Mouse (Mus musculus): ENCODE measurements around the gene Selenbp1. TPM values are rescaled to one million over a fixed set of nuclear protein-coding genes. Genes with fewer than 3 reads are reported as not detected.
A peak's percentile ranks its signal among the peaks of the same experiment; 100 is the strongest.

Selenbp1 gene
- polyA plus RNA-seq, 1 experiment, result 4.5 TPM

DNA sequence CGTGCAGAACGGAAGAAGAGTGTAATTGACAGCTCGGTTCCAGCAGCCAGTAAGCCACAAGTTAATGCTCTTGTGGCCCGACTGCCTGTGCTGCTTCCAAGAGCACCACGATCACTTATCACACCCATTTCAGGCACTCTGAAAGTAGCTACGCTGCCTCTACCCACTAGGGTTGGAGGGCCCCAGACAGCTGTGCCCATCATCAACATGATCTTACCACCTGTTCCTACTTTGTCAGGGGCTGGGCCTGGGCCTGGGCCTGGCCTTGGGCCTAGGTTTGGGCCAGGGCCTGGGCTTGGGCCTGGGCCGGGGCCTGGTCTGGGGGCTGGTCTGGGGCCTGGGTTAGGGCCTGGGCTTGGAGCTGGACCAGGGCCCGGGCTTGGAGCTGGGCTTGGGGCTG, 25.4 kb downstream of the Selenbp1 start:
- Histone ChIP-seq H3K27ac (ENCODE audit: insufficient read depth, low read length) (no peak overlapping the region), H3K4me1 (ENCODE audit: control insufficient read depth, insufficient read depth, low read length) (peaks cover 4% of the 10 kb centered on the region; the same call in 1 of the 2 replicates), H3K4me3 (ENCODE audit: insufficient read depth, low read length) (no peak overlapping the region)
- TF ChIP-seq CTCF (IDR thresholded peaks at IDR 0.05; ENCODE audit: borderline replicate concordance, insufficient read depth, low read length), result no peak
- no peak for TF ChIP-seq POLR2A (IDR thresholded peaks at IDR 0.05; ENCODE audit: low read depth, low read length)

DNA sequence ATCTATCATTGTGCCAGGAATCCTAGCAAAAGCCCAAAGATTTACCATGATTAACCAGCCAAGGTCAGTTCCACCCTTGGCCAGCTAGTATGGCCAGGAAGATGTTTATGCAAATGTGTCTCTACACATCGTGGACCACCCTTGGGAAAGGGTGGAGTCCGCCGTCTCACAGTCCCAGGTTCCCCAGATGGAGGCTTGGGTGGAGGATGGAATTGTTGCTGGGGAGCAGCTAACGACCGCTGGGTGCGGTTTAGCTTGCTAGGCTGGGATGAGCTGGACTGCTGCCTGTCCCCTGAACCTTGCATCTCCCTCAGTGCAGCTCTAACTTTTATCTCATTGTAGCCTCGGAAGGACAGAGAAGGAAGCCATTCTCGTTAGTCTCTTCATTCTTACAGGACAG, 27.0 kb downstream of the Selenbp1 start:
- no peak; the same call in 1 of the 2 replicates for TF ChIP-seq POLR2A (IDR thresholded peaks at IDR 0.05; ENCODE audit: low read depth, low read length)
- no peak for TF ChIP-seq CTCF (IDR thresholded peaks at IDR 0.05; ENCODE audit: borderline replicate concordance, insufficient read depth, low read length)
- H3K4me1 ChIP-seq (ENCODE audit: control insufficient read depth, insufficient read depth, low read length), result peaks cover 3% of the 10 kb centered on the region; the same call in 1 of the 2 replicates
- no peak overlapping the region for H3K27ac ChIP-seq (ENCODE audit: insufficient read depth, low read length)
- no peak overlapping the region for H3K4me3 ChIP-seq (ENCODE audit: insufficient read depth, low read length)

DNA sequence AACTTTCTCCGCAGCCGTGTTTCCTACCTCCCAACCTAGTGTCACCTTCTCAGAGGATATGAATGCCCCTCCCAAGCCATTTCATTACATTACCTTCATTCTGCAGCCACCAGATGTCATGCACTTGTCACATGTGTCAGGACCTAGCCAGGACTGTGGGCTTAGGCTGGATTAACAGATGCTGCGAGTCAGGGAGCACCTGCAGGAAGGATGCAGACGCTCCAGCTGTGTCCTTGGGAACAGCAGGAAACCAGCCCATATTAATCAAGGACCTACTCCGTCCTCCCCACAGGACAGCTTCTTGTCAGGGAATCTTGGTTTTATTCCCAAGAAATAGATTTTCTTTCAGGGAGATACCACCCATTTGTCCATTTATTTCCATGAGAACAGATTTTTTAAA, 27.5 kb downstream of the Selenbp1 start:
- no peak overlapping the region for H3K27ac ChIP-seq (ENCODE audit: insufficient read depth, low read length)
- no peak for TF ChIP-seq CTCF (IDR thresholded peaks at IDR 0.05; ENCODE audit: borderline replicate concordance, insufficient read depth, low read length)
- peak; percentile 23; the same call in 1 of the 2 replicates for TF ChIP-seq POLR2A (IDR thresholded peaks at IDR 0.05; ENCODE audit: low read depth, low read length)
- no peak overlapping the region for H3K4me3 ChIP-seq (ENCODE audit: insufficient read depth, low read length)
- no peaks in the 10 kb centered on the region for H3K4me1 ChIP-seq (ENCODE audit: control insufficient read depth, insufficient read depth, low read length)

DNA sequence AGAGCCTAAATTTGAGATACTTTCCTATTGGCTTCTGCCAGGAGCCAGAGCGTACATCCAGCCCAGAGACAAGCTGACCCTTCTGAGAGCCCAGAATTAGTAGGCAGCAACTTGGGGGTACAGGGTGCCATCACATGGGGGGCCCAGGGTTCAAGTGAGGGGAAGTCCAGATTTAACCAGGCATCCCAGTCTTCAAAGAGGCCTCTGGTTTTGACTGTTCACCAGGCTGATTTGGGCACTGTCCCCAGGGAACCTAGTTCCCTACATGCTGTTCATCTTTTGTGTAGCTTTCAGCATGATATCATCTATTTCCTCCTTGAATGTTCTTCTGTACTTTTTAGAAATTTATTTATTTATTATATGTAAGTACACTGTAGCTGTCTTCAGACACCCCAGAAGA, 32.1 kb downstream of the Selenbp1 start:
- H3K27ac ChIP-seq (ENCODE audit: insufficient read depth, low read length), result no peak overlapping the region
- TF ChIP-seq CTCF (IDR thresholded peaks at IDR 0.05; ENCODE audit: borderline replicate concordance, insufficient read depth, low read length) (no peak), POLR2A (IDR thresholded peaks at IDR 0.05; ENCODE audit: low read depth, low read length) (no peak)
- no peak overlapping the region for H3K4me3 ChIP-seq (ENCODE audit: insufficient read depth, low read length)
- no peaks in the 10 kb centered on the region for H3K4me1 ChIP-seq (ENCODE audit: control insufficient read depth, insufficient read depth, low read length)

DNA sequence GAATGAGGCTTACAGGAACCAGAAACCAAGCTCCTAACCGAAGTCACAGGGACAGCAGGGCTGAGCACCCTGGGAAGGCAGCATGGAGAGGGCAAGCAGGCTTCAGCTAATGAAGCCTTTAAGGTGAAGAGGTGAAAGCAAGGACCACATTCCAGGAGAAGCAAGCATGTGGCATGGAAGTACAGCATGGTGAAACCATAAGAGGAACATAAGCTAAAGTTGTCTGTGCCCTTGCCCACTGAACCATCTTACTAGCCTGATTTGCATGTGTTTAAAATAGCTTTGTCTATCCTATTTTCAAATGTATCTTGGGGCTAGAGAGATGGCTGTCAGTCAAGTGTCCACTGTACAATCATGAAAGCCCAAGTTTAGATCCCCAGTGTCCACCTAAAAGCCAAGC, 33.0 kb downstream of the Selenbp1 start:
- Histone ChIP-seq H3K27ac (ENCODE audit: insufficient read depth, low read length) (no peak overlapping the region), H3K4me1 (ENCODE audit: control insufficient read depth, insufficient read depth, low read length) (no peaks in the 10 kb centered on the region), H3K4me3 (ENCODE audit: insufficient read depth, low read length) (no peak overlapping the region)
- TF ChIP-seq CTCF (IDR thresholded peaks at IDR 0.05; ENCODE audit: borderline replicate concordance, insufficient read depth, low read length) (no peak), POLR2A (IDR thresholded peaks at IDR 0.05; ENCODE audit: low read depth, low read length) (no peak)

DNA sequence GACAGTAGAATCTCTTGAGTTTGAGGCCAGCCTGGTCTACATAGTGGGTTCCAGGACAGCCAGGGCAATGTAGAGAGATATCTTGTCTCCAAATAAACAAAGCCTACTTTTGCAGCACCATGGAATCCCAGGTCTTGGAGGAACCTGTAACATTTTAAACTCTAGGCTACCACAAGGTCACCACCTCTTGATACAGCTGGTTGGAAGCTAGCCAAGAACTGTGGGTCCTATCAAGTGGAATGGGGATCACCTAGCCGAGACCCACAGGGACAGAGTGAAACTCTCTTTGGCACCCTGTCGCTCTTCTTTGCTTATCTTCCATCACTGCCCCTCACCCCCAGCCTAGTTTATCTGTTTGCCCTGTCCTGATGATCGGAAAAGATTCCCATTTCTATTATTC, 39.7 kb downstream of the Selenbp1 start:
- no peak for TF ChIP-seq CTCF (IDR thresholded peaks at IDR 0.05; ENCODE audit: borderline replicate concordance, insufficient read depth, low read length)
- TF ChIP-seq POLR2A (IDR thresholded peaks at IDR 0.05; ENCODE audit: low read depth, low read length), result no peak
- Histone ChIP-seq H3K4me1 (ENCODE audit: control insufficient read depth, insufficient read depth, low read length) (no peaks in the 10 kb centered on the region; the same call in 1 of the 2 replicates), H3K4me3 (ENCODE audit: insufficient read depth, low read length) (no peak overlapping the region), H3K27ac (ENCODE audit: insufficient read depth, low read length) (no peak overlapping the region)

DNA sequence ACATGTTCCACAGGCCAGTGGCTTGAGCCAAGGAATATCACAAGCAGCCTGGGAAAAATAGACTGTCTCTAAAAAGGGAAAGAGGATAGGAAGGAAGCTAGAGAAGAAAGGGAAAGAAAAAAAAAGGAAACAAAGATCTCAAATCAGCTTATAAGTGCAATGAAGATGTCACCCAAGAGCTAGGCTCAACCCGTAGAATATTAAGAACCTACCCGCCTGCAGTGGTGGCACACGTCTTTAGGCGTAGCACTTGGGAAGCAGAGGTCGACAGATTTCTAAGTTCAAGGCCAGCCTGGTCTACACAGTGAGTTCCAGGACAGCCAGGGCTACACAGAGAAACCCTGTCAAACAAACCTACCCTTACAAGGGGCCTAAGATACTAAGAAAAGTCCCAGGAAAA, 40.8 kb downstream of the Selenbp1 start:
- TF ChIP-seq CTCF (IDR thresholded peaks at IDR 0.05; ENCODE audit: borderline replicate concordance, insufficient read depth, low read length), result no peak
- no peak for TF ChIP-seq POLR2A (IDR thresholded peaks at IDR 0.05; ENCODE audit: low read depth, low read length)
- H3K27ac ChIP-seq (ENCODE audit: insufficient read depth, low read length), result no peak overlapping the region
- no peak overlapping the region for H3K4me3 ChIP-seq (ENCODE audit: insufficient read depth, low read length)
- no peaks in the 10 kb centered on the region; the same call in 1 of the 2 replicates for H3K4me1 ChIP-seq (ENCODE audit: control insufficient read depth, insufficient read depth, low read length)

DNA sequence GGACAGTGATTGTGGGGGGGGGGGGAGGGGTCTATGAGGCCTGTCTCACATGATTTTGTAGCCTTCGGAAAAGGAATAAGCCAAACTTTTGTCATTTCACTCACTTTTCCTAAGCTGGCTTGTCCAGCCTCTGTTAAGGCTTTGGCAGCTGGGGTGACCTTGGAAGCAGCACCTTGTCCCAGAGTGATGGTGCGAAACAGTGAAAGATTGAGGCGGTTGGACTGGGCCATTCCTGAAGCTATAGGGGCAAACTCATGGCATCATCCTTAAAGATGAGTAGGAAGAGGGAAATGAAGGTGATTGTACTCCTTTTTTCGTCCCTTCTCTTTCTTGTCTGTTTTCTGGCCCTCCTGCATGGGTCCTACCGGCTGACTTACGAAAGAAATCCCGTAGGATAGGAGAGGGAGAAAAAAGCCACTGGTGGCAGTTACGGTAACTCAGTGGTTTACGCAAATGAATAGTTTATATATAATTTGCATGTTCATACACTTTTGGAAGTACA, 41.2 kb downstream of the Selenbp1 start:
- Histone ChIP-seq H3K4me3 (ENCODE audit: insufficient read depth, low read length) (peak overlapping the region; percentile 59), H3K4me1 (ENCODE audit: control insufficient read depth, insufficient read depth, low read length) (no peaks in the 10 kb centered on the region; the same call in 1 of the 2 replicates), H3K27ac (ENCODE audit: insufficient read depth, low read length) (no peak overlapping the region)
- TF ChIP-seq POLR2A (IDR thresholded peaks at IDR 0.05; ENCODE audit: low read depth, low read length) (no peak), CTCF (IDR thresholded peaks at IDR 0.05; ENCODE audit: borderline replicate concordance, insufficient read depth, low read length) (no peak)

DNA sequence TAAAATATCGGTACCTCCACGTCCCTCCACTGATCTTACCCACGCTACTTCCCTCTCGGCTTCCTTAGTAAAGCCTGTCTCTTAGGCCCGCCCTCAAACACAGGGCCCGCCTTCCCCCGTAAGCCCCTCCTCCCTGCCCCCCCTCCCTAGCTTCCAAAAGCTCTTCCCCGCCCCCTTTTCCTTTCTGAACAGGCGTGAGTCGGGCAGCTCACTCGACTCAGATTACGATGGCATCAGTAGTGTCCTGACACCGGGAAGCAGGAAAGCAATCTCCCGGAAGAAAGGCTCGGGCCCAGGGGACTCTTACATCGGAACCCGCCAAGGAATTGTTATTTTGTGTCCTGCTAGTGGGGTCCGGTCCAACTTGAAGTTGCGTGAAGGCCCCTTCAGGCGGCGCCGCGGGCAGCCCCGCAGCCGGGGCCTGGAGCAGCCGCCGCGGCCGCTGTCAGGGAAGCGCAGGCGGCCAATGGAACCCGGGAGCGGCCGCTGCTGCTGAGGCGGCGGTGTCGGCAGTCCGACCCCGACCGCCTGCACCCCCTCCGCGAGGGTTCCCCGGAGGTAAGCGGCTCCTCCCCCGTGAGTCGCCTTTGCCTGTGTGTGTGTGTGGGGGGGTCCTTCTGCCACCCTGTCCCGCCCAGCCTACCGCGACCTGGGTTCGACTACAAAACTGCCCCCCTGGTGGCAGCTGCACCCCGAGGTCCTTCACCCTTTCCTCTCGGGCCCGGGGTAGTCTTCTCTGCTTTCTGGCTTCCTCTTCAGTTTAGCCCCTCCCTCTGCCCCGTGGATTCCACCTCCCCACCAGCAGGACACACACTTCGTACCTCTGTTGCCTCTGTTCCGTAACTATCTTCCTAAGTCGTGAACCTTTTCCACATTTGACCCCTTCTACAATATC, 41.9 kb downstream of the Selenbp1 start, which contains the start of gene Pi4kb:
Pi4kb (plus strand) TSS at position 204 of the 895 bp plus-strand sequence.
- TF ChIP-seq POLR2A (IDR thresholded peaks at IDR 0.05; ENCODE audit: low read depth, low read length) (peak; percentile 81), CTCF (IDR thresholded peaks at IDR 0.05; ENCODE audit: borderline replicate concordance, insufficient read depth, low read length) (no peak)
- Histone ChIP-seq H3K4me1 (ENCODE audit: control insufficient read depth, insufficient read depth, low read length) (no peaks in the 10 kb centered on the region; the same call in 1 of the 2 replicates), H3K4me3 (ENCODE audit: insufficient read depth, low read length) (peak within 1 kb of the TSS; percentile 94), H3K27ac (ENCODE audit: insufficient read depth, low read length) (peak within 1 kb of the TSS; percentile 85)

DNA sequence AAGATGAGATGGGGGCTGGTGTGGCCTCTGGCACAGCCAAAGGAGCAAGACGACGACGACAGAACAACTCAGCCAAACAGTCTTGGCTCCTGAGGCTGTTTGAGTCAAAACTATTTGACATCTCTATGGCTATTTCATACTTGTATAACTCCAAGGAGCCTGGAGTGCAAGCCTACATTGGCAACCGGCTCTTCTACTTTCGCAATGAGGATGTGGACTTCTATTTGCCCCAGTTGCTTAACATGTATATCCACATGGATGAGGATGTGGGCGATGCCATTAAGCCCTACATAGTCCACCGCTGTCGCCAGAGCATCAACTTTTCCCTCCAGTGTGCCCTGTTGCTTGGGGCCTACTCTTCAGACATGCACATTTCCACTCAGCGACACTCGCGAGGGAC, 51.5 kb downstream of the Selenbp1 start:
- H3K4me3 ChIP-seq (ENCODE audit: insufficient read depth, low read length), result no peak overlapping the region
- TF ChIP-seq CTCF (IDR thresholded peaks at IDR 0.05; ENCODE audit: borderline replicate concordance, insufficient read depth, low read length), result no peak
- no peak for TF ChIP-seq POLR2A (IDR thresholded peaks at IDR 0.05; ENCODE audit: low read depth, low read length)
- H3K4me1 ChIP-seq (ENCODE audit: control insufficient read depth, insufficient read depth, low read length), result peaks cover 12% of the 10 kb centered on the region
- H3K27ac ChIP-seq (ENCODE audit: insufficient read depth, low read length), result no peak overlapping the region

Measured in embryonic fibroblast, embryonic 13.5 days (primary cell).